Mouse (Mus musculus) thymus, postnatal 0 days (tissue): ENCODE results near the gene Pacsin1. TPM values are rescaled to one million over a fixed set of nuclear protein-coding genes. Genes with fewer than 3 reads are reported as not detected.

Source experiments
- DNase-seq: peaks from one replicate; pipeline ENCODE4 v3.0.0-alpha.2; 2015; ENCODE audit warnings: low spot score
- polyA plus RNA-seq: library from polyadenylated mRNA; unstranded; fragments of >200 nt; fragmentation: Nextera tagmentation; extraction: Ambion mirVana; gene quantifications from 2 replicates; pipeline ENCODE4 v1.2.1, GENCODE M21; 2015

Pacsin1 gene
- polyA plus RNA-seq, 1 experiment from 2014 or later: 19.8 TPM

DNA sequence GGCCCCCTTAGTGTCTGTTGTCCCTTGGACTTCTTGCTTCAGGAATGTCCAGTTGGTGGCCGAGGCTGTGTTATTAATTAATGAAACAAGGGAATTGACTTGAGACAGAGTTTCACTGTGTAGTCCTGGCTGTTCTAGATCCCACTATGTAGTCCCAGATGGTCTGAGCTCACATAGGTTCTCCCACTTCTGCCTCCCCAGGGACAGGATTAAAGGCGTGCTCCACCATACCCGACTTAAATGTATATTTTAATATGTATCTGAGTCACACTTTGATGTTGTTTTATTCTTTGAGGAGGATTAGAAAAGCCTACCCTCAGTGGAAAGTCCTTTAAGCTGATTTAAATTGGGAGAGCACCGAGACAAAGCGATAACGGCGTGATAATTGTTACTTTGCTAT, 21.0 kb downstream of the Pacsin1 start:
- no peak for DNase-seq

DNA sequence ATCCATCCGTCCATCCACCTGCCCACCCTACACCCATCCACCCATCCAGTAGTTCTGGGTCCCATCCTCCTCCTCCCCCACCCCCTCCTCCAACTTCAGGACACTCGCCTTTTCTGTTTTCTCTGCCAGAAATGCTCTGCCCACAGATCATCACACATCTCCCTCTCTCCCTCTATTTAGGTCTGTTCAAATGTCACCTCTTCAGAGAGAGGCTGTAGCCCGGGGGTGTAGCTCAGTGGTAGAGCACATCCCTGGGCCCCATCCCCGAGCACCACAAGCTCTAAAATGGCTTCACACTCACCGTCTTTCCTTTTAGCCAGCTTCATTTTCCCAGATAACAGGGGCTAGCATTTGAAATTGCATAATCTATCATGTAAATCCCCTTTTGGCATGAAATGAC, 22.4 kb downstream of the Pacsin1 start:
- DNase-seq: no peak

DNA sequence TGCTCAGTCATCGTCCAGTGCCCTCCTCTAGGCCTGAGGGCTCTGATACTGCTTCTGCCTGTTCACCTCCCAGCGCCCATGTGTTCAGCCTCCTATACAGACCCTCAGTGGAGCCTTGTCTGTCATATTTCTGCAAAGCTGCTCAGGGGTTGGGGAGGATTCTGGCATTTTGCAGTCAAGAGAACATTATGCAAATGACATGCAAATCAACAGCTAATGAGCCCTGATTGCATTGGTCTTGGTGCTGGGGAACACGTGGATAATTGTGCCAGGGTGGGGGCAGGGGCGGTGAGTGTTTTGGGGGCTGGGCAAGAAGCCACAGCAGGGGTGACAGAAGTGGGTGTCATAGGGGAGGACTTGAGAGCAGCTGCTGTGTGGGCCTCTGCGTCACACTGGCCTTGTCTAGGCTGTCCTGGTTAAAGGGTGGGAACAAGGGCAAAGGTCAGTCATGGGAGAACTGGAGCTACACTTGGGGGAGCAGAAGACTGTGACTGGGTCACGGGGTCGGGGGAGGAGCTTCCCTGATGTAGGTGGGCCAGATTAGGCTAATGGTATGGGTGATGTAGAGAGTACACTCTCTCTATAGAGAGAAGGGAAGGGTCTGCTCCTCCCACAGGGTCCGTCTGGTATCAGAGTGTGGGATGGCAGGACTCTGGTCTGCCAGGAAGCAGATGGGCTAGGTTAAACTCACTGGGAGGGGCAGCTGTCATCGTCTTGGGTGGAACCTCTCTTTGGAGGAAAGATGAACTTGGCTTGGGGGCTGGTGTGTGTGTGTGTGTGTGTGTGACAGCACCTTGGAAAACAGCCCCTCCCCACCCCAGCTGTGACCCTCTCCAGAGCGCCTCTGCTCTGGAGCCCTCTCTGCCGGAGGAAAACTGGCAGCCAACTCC, 23.9 kb downstream of the Pacsin1 start:
- no peak for DNase-seq

DNA sequence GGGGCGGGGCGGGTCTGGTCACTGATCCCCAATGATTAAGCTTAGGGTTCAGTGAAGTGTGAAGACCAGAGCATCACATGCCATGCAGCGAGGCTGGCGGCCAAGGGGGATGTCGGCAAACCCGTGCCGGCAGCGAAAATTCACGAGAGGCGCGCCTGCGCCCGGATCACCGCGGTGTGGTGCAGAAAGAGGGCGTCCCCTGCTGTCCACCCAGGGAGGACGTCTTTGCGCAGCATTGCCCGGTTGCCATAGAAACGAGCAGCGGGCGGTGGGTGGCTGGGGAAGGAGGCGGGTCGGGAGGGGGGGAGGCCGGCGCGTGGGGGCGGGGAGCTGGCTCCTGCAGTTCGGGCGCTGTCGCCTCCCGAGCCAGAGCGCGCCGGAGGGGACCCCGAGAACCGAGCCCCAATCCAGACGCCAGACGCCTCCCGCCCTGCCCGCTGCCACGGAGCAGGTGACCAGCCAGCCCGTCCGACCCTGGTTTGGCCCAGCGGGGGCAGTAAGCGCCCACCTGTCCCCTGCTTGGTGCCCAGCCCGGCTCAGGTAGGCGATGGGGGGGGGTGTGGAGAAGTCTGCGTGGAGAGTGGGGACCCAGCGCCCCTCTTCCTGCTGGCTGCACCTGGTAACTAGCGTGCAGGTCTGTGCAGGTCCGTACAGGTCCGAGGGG, 29.7 kb downstream of the Pacsin1 start:
- peak; percentile 47 for DNase-seq

DNA sequence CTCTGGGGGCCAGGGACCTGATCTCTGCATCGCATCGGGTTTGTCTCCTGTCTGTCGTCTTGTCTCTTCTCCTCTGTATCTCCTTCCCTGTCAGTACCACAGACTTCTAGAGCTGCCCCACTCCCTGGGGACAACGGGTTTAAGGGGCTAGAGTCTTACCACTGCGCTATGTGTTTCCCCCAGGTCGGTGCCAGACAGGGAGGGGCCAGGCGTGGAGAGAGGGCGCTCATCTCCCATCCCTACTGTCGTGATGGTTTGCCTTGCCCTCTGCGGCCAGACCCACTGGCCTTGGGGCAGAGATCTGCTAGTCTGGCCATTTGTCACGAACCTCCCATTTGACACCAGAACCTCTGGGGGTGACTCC, 30.2 kb downstream of the Pacsin1 start:
- no peak for DNase-seq

GRCm38 (mm10) chr17:27686395-27686794, 31.1 kb downstream of the Pacsin1 start:
- no peak for DNase-seq

- no peak for DNase-seq
Observed at GRCm38 (mm10) chr17:27690993-27691693, 35.8 kb downstream of the Pacsin1 start.

DNA sequence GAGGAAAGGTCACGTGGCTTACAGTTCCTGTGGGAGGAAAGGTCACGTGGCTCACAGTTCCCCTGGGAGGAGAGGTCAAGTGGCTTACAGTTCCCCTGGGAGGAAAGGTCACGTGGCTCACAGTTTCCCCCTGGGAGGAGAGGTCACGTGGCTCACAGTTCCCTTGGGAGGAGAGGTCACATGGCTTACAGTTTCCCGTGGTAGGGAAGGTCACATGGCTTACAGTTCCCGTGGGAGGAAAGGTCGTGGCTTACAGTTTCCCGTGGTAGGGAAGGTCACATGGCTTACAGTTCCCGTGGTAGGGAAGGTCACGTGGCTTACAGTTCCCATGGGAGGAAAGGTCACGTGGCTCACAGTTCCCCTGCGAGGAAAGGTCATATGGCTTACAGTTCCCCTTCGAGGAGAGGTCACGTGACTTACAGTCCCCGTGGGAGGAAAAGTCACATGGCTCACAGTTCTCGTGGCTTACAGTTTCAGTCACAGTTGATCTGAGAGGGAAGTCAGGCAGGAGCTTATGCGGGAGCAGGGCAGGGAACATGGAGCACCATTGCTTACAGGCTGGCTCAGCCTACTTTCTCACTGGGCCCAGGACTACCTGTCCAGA, 44.4 kb downstream of the Pacsin1 start:
- DNase-seq: no peak

DNA sequence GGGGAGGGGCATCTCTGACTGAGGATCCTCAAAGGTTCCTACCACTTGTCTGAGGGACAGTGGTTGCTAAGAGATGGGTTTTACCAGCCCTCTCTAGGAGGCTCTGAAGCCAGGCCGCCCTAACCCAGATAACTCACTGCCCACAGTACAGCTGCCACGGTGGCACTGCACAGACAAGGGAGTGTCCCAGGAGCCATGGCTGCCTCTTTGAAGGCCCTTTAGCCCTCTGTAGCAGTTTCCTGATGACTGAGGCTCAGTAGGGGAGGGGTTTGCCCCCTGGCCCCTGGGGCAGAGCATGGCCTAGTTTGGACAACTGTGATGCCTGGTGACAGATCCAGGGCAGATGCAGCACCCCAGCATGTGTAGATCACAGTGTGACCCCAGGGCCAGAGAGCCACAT, 45.5 kb downstream of the Pacsin1 start:
- DNase-seq: no peak

DNA sequence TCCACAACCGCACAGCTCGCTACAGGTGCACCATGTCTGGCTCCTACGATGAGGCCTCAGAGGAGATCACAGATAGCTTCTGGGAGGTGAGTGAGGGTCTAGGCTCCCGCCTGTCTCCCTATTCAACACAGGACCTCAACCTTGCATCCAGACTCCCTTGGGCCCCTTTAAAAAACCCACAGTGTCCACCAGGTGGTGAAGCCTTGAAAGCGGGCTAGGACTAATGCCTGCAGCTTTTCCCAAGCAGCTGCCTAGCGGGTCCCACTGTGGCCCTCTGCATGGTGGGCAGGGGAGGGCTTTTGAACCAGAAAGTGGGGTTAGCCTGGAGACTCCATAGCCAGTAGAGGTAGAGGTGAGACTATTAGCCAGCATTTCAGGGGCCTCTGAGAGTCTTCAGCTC, 46.5 kb downstream of the Pacsin1 start:
- no peak for DNase-seq

GRCm38 (mm10) chr17:27702518-27702917, 47.2 kb downstream of the Pacsin1 start:
- DNase-seq: no peak

DNA sequence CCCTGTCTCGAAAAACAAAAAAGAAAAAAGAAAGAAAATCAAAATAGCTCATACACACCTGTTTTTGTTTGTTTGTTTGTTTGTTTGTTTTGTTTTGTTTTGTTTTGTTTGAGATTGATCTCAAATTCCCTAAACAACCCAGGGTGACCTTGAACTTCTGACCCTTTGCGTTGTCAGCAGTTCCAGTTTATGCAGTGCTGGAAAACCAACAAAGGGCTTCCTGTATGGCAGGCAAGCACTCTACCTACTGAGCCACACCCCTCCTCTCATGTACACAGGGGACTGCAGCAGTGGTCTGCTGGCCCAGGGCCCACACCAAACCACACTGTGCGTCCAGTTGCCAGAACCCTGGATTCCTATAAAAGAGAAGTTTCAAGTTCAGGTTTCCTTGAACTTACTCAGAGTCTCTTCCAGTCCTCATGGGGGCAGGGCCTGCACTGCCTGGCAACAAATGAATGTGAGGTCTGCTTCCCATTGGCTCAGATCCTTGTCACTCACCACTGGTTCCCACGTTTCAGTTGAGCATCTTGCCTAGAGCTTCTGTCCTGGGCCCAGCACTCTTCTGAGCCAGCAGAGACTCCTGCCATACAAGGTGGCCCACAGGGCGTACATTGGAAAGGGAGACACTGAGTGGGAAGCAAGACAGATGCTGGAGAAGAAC, 48.8 kb downstream of the Pacsin1 start:
- no peak for DNase-seq

- DNase-seq: no peak
Observed at GRCm38 (mm10) chr17:27705661-27706060, 50.4 kb downstream of the Pacsin1 start.

GRCm38 (mm10) chr17:27707954-27708661, 52.8 kb downstream of the Pacsin1 start:
- DNase-seq: peak; percentile 80

DNA sequence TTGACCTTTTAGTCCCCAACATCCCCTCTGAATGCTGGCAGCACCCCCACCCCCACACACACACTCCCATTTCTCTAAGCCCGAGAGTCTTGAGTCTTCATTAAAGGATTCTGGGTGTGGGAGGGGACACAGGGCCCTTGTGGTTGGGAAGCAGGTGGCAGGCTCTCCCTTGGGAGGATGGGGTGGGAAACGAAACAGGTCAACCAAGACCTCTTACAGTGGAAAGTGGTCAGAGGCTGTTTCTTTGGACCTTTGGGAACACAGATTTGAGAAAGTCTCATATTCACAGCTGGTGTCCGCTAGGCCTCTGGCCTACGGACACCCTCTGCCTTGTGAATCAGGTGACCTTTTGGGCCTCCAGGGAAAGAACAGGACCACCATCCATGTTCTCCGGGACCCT, 54.3 kb downstream of the Pacsin1 start:
- DNase-seq: no peak

DNA sequence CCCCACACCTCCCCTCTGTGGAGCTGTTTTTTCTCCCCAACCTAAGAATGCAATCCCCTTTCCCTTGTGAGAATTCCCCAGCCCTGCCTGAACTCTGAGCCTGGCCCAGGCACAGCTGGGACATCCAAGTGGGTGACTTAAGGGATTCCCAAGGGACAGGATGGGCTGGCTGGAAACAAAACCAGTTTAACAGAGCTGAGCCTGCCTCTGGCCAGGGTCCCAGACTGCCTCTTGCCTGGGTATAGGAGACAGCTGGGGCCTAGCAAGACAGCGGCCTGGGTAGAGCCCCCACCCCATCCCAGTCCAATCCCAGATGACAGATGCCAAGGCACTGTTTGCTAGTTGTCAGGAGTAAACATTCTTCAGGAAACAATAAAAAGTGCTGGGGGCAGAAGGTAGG, 57.5 kb downstream of the Pacsin1 start:
- DNase-seq: no peak

GRCm38 (mm10) chr17:27716804-27717203, 61.5 kb downstream of the Pacsin1 start:
- peak; percentile 13 for DNase-seq

- no peak for DNase-seq
Observed at GRCm38 (mm10) chr17:27718250-27718649, 62.9 kb downstream of the Pacsin1 start.

DNA sequence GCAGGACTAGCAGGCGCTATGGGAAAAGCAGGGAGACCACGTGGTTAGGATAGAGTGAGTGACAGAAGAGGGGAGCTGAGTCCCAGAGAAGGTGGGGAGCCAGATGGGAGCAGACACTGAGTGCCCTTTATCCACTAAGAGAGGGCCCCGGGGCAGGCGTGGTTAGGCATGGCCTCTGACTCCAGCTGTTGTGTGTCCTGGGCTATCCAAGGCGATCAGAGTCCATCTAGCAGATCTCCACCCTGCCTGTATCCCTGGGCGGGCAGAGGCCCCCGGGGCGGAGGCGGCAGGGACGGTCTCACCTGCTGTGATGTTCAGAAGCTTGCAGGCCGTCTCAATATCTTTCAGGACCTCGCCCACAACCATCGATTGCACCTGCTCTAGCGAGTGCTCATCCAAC, 64.4 kb downstream of the Pacsin1 start:
- no peak for DNase-seq

DNA sequence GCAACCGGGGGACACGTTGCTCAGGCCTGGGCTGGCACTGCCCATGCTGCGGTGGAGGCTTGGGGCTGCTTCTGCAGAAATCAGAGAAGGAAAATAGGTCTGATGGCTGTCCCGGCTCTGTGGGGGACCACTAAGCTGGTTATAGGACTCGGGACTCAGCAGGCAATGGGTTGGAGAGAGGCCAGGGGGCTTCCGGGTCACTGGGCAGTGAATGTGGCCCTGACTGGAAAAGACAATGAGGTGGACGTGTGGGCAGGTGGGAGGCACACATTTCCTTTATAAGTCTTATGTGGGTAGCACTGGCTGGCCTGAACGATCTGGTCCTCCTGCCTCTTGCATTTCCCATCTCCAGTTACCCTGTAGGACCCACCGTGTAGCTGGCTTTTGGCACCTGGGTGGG, 65.0 kb downstream of the Pacsin1 start:
- DNase-seq: no peak
